Mouse (Mus musculus) intestine, embryonic 14.5 days (tissue): ENCODE results near the gene Tpcn1. TPM values are rescaled to one million over a fixed set of nuclear protein-coding genes. Genes with fewer than 3 reads are reported as not detected.

Experiments used
- ATAC-seq: fragments of 200-750 bp; cut with Nextera tagmentation; replicated peaks from 2 replicates; pipeline ENCODE4 v1.8.0; 2017; ENCODE audit warnings: low read depth, moderate number of reproducible peaks, moderate TSS enrichment, moderate library complexity; ENCODE audit not compliant: low FRiP score, low TSS enrichment
- DNase-seq: peaks from one replicate; pipeline ENCODE4 v3.0.0-alpha.2; 2018; ENCODE audit warnings: low spot score
- H3K27ac ChIP-seq: fragments of 300-500 bp; sonication (generic); 2 replicates; pipeline ENCODE4 v1.5.1; 2014; ENCODE audit warnings: low read depth, mild to moderate bottlenecking, control low read depth
- H3K27me3 ChIP-seq: fragments of 300-500 bp; sonication (generic); replicated peaks from 2 replicates; pipeline ENCODE4 v1.6.1; 2014; ENCODE audit warnings: low read length, control low read depth; ENCODE audit not compliant: control insufficient read depth, insufficient read depth
- H3K36me3 ChIP-seq: fragments of 300-500 bp; sonication (generic); 2 replicates; pipeline ENCODE4 v1.6.1; 2014; ENCODE audit warnings: low read length, control low read depth; ENCODE audit not compliant: control insufficient read depth, insufficient read depth
- H3K4me1 ChIP-seq: fragments of 300-500 bp; sonication (generic); replicated peaks from 2 replicates; pipeline ENCODE4 v1.6.1; 2014; ENCODE audit warnings: low read length, control low read depth, mixed read lengths; ENCODE audit not compliant: control insufficient read depth, insufficient read depth
- H3K4me2 ChIP-seq: fragments of 300-500 bp; sonication (generic); 2 replicates; pipeline ENCODE4 v1.6.1; 2014; ENCODE audit warnings: low read length
- H3K4me3 ChIP-seq: fragments of 300-500 bp; sonication (generic); 2 replicates; pipeline ENCODE4 v1.5.1; 2014; ENCODE audit warnings: low read depth, low read length, control low read depth, mixed read lengths
- H3K9ac ChIP-seq: fragments of 300-500 bp; sonication (generic); 2 replicates; pipeline ENCODE4 v1.6.1; 2014; ENCODE audit warnings: mild to moderate bottlenecking, low read length
- H3K9me3 ChIP-seq: fragments of 300-500 bp; sonication (generic); 2 replicates; pipeline ENCODE4 v1.6.1; 2016; ENCODE audit warnings: low read length, control low read depth; ENCODE audit not compliant: control insufficient read depth
- WGBS: fragments of 180-500 bp; shearing (Covaris S2); extraction: QIAGEN DNeasy Blood & Tissue Kit; methylation state at CpG from one replicate; pipeline ENCODE4 v1.1.7; 2014; 5-methylcytosine and 5-hydroxymethylcytosine counted together
- polyA plus RNA-seq: library from polyadenylated mRNA; unstranded; fragments of >200 nt; fragmentation: Nextera tagmentation; extraction: Ambion mirVana; gene quantifications from 2 replicates; pipeline ENCODE4 v1.2.1, GENCODE M21; 2014

The Tpcn1 gene
- polyA plus RNA-seq, 1 experiment from 2014 or later, result 23.6 TPM

- ATAC-seq (no peak), DNase-seq (no peak)
- no peaks in the 10 kb centered on the region for H3K9me3 ChIP-seq
- no peak overlapping the region for H3K4me3 ChIP-seq
- H3K27me3 ChIP-seq, result no peaks in the 10 kb centered on the region; the same call in 1 of the 2 replicates
- H3K4me2 ChIP-seq, result no peak overlapping the region
- no peaks in the 10 kb centered on the region for H3K4me1 ChIP-seq
- H3K9ac ChIP-seq, result no peak overlapping the region
- H3K36me3 ChIP-seq, result peaks cover 63% of the 10 kb centered on the region
- H3K27ac ChIP-seq, result no peak overlapping the region
- WGBS, result 39% methylated on average over 19 of the region's 19 CpGs
Measured at GRCm38 (mm10) chr5:120626399-120626798, 37.9 kb upstream of the Tpcn1 start.

GRCm38 (mm10) chr5:120624427-120624826, 36.0 kb upstream of the Tpcn1 start:
- no peak for ATAC-seq
- peaks cover 83% of the 10 kb centered on the region for H3K36me3 ChIP-seq

DNA sequence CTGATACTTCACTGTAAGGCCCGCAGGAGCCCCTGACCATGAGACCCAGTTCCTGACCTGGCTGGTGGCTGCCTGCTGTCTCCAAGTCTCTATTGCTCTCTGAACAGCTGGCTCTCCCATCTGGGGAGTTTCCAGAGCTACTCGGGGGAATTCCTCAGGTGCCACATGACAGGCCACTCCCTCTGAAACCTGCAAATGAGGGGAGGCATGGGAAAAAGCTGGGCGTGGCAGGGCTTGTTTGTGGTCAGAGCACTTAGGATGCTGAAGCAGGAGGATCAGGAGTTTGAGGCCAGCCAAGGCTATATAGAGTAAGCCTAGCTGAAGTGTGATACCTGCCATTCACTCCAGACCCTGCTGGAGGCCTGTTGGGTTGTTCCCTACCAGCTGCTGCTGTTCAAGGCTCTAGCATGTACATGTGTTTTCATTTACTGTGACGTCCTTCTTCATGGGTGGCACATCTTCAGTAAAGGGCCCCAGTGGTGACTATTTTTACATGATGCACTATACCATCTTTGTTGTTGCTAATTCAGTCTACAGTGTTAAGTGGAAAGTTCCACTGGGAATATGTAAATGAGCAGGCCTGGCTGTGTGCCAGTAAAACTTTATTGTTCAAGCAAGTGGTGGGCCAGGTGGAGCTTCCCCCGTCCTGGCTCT, 33.9 kb upstream of the Tpcn1 start:
- H3K4me2 ChIP-seq, result no peak overlapping the region
- no peak overlapping the region for H3K9ac ChIP-seq
- 77% methylated on average over 5 of the region's 5 CpGs for WGBS
- H3K27me3 ChIP-seq, result no peaks in the 10 kb centered on the region
- 0 out of 2 replicates have a peak, but pooled peaks cover 3% of the 10 kb centered on the region for H3K9me3 ChIP-seq
- peaks cover 97% of the 10 kb centered on the region for H3K36me3 ChIP-seq
- no peak overlapping the region for H3K4me3 ChIP-seq
- ATAC-seq (no peak), DNase-seq (no peak)
- no peak overlapping the region for H3K27ac ChIP-seq
- no peaks in the 10 kb centered on the region for H3K4me1 ChIP-seq

More at GRCm38 (mm10) chr5:120624427-120624826, 36.0 kb upstream of the Tpcn1 start:
- H3K27me3 ChIP-seq, result no peaks in the 10 kb centered on the region
- no peak for DNase-seq
- H3K4me1 ChIP-seq, result no peaks in the 10 kb centered on the region
- H3K4me3 ChIP-seq, result no peak overlapping the region
- no peak overlapping the region for H3K27ac ChIP-seq
- H3K9ac ChIP-seq, result no peak overlapping the region
- WGBS, result 95% methylated on average over 10 of the region's 10 CpGs
- H3K9me3 ChIP-seq, result 0 out of 2 replicates have a peak, but pooled peaks cover 3% of the 10 kb centered on the region
- no peak overlapping the region for H3K4me2 ChIP-seq

DNA sequence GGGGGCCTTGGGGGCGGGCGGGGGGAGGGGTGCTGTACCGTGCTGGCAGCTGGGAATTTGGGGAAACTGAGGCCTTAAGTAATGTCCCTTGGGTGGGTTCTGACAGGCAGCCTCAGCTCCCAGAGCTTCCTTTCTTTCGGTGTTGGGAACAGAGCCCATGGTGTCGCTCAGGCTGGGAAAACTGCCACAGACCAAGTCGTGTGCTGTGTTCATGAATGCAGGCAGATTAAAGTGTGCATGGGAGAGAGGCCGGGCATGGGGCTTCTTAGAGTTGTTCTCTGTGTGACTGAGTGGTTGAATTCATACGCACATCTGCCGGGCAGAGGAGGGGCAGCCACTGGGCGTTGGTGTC, 33.3 kb upstream of the Tpcn1 start:
- Histone ChIP-seq H3K36me3 (peaks cover 92% of the 10 kb centered on the region), H3K4me1 (no peaks in the 10 kb centered on the region), H3K4me3 (no peak overlapping the region), H3K27ac (no peak overlapping the region), H3K9ac (no peak overlapping the region), H3K4me2 (no peak overlapping the region), H3K27me3 (no peaks in the 10 kb centered on the region), H3K9me3 (0 out of 2 replicates have a peak, but pooled peaks cover 3% of the 10 kb centered on the region)
- WGBS, result 82% methylated on average over 10 of the region's 10 CpGs
- DNase-seq (no peak), ATAC-seq (no peak)

DNA sequence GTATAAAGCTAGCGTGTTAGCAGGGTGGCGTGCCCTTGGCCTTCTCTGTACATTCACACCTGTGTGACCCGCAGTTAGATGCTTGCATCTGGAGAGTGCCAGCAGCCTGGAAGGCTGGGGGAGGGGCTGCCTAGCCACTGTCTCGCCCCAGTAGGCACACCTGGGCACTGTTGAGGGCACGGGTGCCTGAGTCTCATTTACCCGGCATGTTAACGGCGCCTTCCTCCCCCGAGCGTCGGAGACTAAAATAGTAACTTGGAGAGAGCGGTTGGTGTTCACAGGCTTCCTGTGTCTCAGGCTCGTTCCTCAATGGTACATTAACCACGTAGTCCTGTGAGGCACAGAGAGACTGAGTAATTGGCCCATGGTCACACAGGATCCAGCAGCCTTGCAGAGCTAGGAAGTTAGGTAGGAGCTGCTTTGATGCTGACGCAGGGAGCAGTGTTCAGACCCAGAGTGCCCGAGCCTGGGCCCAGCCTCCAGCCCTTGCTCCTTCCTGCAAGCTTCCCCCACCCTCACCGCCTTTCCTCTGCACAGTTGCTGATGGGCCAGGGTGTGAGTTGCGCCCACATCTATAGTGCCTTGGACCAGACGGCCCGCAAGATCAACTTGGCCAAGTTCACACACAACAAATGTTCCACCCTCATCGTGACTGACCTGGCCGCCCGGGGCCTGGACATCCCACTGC, 32.7 kb upstream of the Tpcn1 start:
- Histone ChIP-seq H3K9ac (no peak overlapping the region), H3K9me3 (0 out of 2 replicates have a peak, but pooled peaks cover 3% of the 10 kb centered on the region), H3K27me3 (no peaks in the 10 kb centered on the region), H3K4me2 (no peak overlapping the region), H3K4me3 (no peak overlapping the region), H3K36me3 (peaks cover 90% of the 10 kb centered on the region), H3K27ac (no peak overlapping the region), H3K4me1 (no peaks in the 10 kb centered on the region)
- DNase-seq (no peak), ATAC-seq (no peak)
- 92% methylated on average over 23 of the region's 23 CpGs for WGBS

DNA sequence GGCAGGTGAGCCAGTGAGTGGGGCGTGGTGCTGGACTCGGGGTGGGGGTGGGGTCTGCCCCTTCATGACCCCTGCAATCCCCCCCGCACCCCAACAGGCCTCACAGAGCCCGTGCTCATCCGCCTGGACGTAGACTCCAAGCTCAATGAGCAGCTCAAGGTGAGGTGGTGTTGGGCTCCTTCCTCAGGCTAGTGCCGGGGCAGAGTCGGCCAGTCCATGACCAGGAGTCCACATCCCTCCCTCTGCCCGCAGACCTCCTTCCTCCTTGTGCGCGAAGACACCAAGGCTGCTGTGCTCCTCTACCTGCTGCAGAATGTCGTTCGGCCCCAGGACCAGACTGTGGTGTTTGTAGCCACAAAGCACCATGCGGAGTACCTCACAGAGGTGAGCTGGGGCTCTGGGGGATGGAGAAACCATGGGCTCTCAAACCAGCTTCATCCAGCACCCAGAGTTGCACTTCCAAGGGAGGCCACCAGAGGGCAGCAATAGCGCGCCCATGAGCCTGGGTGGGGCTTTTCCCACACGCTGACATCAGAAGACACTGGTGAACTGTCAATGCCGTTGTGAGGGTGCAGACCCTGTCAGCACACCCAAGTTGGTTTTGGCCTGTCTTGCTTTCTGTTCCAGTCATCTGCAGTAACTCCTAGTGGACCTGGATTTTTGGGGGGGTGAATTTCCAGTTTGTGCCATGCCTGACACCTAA, 32.1 kb upstream of the Tpcn1 start:
- ATAC-seq, result no peak
- H3K4me2 ChIP-seq, result no peak overlapping the region
- no peak overlapping the region for H3K9ac ChIP-seq

DNA sequence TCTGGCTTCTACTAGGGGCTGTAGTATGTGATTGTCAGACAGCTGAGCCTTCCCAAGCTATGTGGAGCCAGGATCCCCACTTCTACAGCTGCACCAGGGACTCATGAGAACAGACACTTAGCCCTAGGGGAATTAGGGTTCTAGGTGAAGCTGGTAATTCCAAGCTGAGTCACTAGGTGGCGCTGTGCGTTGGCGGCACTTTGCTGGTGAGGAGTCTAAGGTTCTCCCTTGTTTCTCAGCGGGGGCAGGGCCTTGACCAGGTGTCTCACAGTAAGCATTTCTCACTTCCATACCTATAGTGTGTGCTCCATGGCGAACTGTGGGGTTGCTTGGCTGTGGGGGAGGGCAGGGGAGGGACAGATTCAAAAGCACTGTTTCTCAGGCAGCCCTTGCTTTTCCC, 30.7 kb upstream of the Tpcn1 start:
- no peak overlapping the region for H3K27ac ChIP-seq
- DNase-seq (peak; percentile 87), ATAC-seq (no peak)
- H3K27me3 ChIP-seq, result no peaks in the 10 kb centered on the region
- no peak overlapping the region for H3K4me2 ChIP-seq
- H3K36me3 ChIP-seq, result peaks cover 82% of the 10 kb centered on the region
- H3K9ac ChIP-seq, result no peak overlapping the region
- H3K4me1 ChIP-seq, result no peaks in the 10 kb centered on the region
- no peak overlapping the region for H3K4me3 ChIP-seq
- 20% methylated on average over 5 of the region's 5 CpGs for WGBS
- 0 out of 2 replicates have a peak, but pooled peaks cover 8% of the 10 kb centered on the region for H3K9me3 ChIP-seq

More for the DNA sequence above, 32.1 kb upstream of the Tpcn1 start:
- Histone ChIP-seq H3K36me3 (peaks cover 90% of the 10 kb centered on the region), H3K4me1 (no peaks in the 10 kb centered on the region), H3K27ac (no peak overlapping the region), H3K9me3 (0 out of 2 replicates have a peak, but pooled peaks cover 8% of the 10 kb centered on the region), H3K4me3 (no peak overlapping the region), H3K27me3 (no peaks in the 10 kb centered on the region)
- 67% methylated on average over 18 of the region's 18 CpGs for WGBS
- peak; percentile 96 for DNase-seq

DNA sequence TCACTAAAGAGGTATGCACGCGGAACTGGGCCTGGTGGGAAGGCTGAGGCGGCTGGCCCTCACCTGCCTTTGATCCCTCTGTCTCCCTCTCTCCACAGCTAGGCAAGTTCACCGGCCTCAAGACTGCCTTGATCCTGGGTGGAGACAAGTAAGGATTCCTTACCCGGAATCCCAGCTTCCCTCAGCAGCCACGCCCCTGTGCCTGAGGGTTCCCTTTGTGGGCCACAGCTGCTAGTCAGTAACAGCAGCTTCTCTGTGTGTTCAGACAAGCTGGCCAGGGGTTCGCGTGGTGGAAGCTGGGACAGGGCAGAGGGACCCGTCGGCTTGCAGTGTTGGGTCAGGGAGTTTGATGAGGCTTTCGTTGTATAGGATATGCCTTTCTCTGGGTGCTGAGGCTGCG, 30.3 kb upstream of the Tpcn1 start:
- no peak overlapping the region for H3K4me2 ChIP-seq
- H3K4me3 ChIP-seq, result no peak overlapping the region
- peaks cover 4% of the 10 kb centered on the region for H3K4me1 ChIP-seq
- DNase-seq (no peak), ATAC-seq (no peak)
- WGBS, result 85% methylated on average over 12 of the region's 12 CpGs
- no peak overlapping the region for H3K9ac ChIP-seq
- 0 out of 2 replicates have a peak, but pooled peaks cover 8% of the 10 kb centered on the region for H3K9me3 ChIP-seq
- H3K27me3 ChIP-seq, result no peaks in the 10 kb centered on the region
- peaks cover 77% of the 10 kb centered on the region for H3K36me3 ChIP-seq
- H3K27ac ChIP-seq, result no peak overlapping the region
